Mouse (Mus musculus) hindbrain, embryonic 12.5 days (tissue): Measurements from ENCODE around the gene Syne1. TPM values are rescaled to one million over a fixed set of nuclear protein-coding genes. Genes with fewer than 3 reads are reported as not detected.

Experiments
- ATAC-seq: fragments of 200-750 bp; cut with Nextera tagmentation; 2 replicates; pipeline ENCODE4 v1.8.0; 2017; ENCODE audit warnings: moderate TSS enrichment; ENCODE audit not compliant: low FRiP score
- H3K27ac ChIP-seq: fragments of 300-500 bp; sonication (generic); 2 replicates; pipeline ENCODE4 v1.5.1; 2016; ENCODE audit warnings: mild to moderate bottlenecking
- H3K27me3 ChIP-seq: fragments of 300-500 bp; sonication (generic); 2 replicates; pipeline ENCODE4 v1.6.1; 2016; ENCODE audit warnings: mild to moderate bottlenecking
- H3K36me3 ChIP-seq: fragments of 300-500 bp; sonication (generic); 2 replicates; pipeline ENCODE4 v1.6.1; 2016; ENCODE audit warnings: mild to moderate bottlenecking
- H3K4me1 ChIP-seq: fragments of 300-500 bp; sonication (generic); 2 replicates; pipeline ENCODE4 v1.6.1; 2016
- H3K4me2 ChIP-seq: fragments of 300-500 bp; sonication (generic); replicated peaks from 2 replicates; pipeline ENCODE4 v1.6.1; 2016; ENCODE audit warnings: mild to moderate bottlenecking
- H3K4me3 ChIP-seq: fragments of 300-500 bp; sonication (generic); 2 replicates; pipeline ENCODE4 v1.5.1; 2016; ENCODE audit warnings: mild to moderate bottlenecking
- H3K9ac ChIP-seq: fragments of 300-500 bp; sonication (generic); 2 replicates; pipeline ENCODE4 v1.6.1; 2016; ENCODE audit warnings: mild to moderate bottlenecking, moderate library complexity
- H3K9me3 ChIP-seq: fragments of 300-500 bp; sonication (generic); replicated peaks from 2 replicates; pipeline ENCODE4 v1.6.1; 2016; ENCODE audit warnings: mild to moderate bottlenecking
- WGBS: fragments of 180-500 bp; shearing (Covaris S2); methylation state at CpG from one replicate; pipeline ENCODE4 v1.1.7; 2016; 5-methylcytosine and 5-hydroxymethylcytosine counted together
- polyA plus RNA-seq: library from polyadenylated mRNA; unstranded; fragments of >200 nt; fragmentation: Nextera tagmentation; extraction: Ambion mirVana; gene quantifications from 2 replicates; pipeline ENCODE4 v1.2.1, GENCODE M21; 2016

The Syne1 gene
- polyA plus RNA-seq, 1 experiment from 2014 or later = 7.0 TPM

DNA sequence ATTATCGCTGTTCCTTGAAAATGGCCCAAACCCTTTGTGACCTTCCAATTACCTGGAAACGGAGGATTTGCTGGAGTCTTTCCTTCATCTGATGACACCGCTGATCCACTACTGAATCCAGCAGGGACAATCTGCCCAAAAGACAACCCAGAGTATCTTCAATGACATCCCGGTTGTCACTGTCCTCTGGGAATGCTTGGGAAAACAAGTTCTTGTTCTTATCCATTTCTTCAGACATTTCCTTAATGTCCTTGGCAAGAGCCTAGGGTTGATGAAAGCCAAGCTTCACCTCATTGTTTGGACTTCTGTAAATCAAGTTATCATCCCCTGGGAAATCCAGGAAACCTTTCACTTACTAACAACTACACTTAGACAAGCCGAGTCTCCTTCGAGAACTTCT, 398.2 kb downstream of the Syne1 start:
- no peak overlapping the region for H3K27ac ChIP-seq
- ATAC-seq = no peak
- H3K27me3 ChIP-seq = no peaks in the 10 kb centered on the region
- 84% methylated on average over 6 of the region's 6 CpGs for WGBS
- H3K9me3 ChIP-seq = no peaks in the 10 kb centered on the region
- no peak overlapping the region for H3K4me3 ChIP-seq
- no peaks in the 10 kb centered on the region for H3K36me3 ChIP-seq
- no peak overlapping the region for H3K9ac ChIP-seq
- no peaks in the 10 kb centered on the region for H3K4me1 ChIP-seq
- H3K4me2 ChIP-seq = no peak overlapping the region

GRCm38 (mm10) chr10:5141471-5141870, 409.8 kb downstream of the Syne1 start:
- 0 out of 2 replicates have a peak, but pooled peaks cover 9% of the 10 kb centered on the region for H3K36me3 ChIP-seq
- no peak overlapping the region for H3K9ac ChIP-seq
- WGBS = 93% methylated on average over 5 of the region's 5 CpGs
- H3K4me1 ChIP-seq = no peaks in the 10 kb centered on the region
- ATAC-seq = no peak
- no peaks in the 10 kb centered on the region for H3K9me3 ChIP-seq
- no peak overlapping the region for H3K27ac ChIP-seq
- H3K4me3 ChIP-seq = no peak overlapping the region
- H3K27me3 ChIP-seq = no peaks in the 10 kb centered on the region
- H3K4me2 ChIP-seq = no peak overlapping the region

DNA sequence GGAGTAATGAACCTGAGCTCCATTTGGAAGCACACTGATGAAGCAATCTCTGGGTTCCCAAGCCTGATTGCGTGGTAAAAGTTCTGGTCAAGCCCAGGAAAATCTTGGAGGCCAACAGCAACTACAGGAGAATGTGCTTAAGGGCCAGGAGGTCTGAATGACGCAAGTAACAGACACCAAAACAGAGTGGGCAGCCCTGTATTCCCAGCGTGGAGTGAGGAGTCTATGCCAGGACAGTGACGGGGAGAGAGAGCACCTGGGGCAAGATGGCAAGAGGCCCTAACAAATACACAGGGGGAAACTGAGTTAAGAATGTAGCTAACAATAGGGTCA, 411.4 kb downstream of the Syne1 start:
- WGBS = 86% methylated on average over 4 of the region's 4 CpGs

GRCm38 (mm10) chr10:5139246-5139931, 411.9 kb downstream of the Syne1 start:
- WGBS = 92% methylated on average over 3 of the region's 3 CpGs
- H3K27ac ChIP-seq = no peak overlapping the region
- ATAC-seq = no peak
- H3K4me1 ChIP-seq = no peaks in the 10 kb centered on the region
- no peaks in the 10 kb centered on the region for H3K27me3 ChIP-seq
- H3K36me3 ChIP-seq = 0 out of 2 replicates have a peak, but pooled peaks cover 9% of the 10 kb centered on the region
- H3K9ac ChIP-seq = no peak overlapping the region
- H3K4me2 ChIP-seq = no peak overlapping the region
- H3K9me3 ChIP-seq = no peaks in the 10 kb centered on the region
- no peak overlapping the region for H3K4me3 ChIP-seq

More for the DNA sequence above, 411.4 kb downstream of the Syne1 start:
- Histone ChIP-seq H3K27me3 (no peaks in the 10 kb centered on the region), H3K4me3 (no peak overlapping the region), H3K4me1 (no peaks in the 10 kb centered on the region), H3K4me2 (no peak overlapping the region), H3K27ac (no peak overlapping the region), H3K9me3 (no peaks in the 10 kb centered on the region), H3K36me3 (0 out of 2 replicates have a peak, but pooled peaks cover 9% of the 10 kb centered on the region), H3K9ac (no peak overlapping the region)
- ATAC-seq = no peak

GRCm38 (mm10) chr10:5132050-5132449, 419.2 kb downstream of the Syne1 start:
- 88% methylated on average over 3 of the region's 3 CpGs for WGBS

DNA sequence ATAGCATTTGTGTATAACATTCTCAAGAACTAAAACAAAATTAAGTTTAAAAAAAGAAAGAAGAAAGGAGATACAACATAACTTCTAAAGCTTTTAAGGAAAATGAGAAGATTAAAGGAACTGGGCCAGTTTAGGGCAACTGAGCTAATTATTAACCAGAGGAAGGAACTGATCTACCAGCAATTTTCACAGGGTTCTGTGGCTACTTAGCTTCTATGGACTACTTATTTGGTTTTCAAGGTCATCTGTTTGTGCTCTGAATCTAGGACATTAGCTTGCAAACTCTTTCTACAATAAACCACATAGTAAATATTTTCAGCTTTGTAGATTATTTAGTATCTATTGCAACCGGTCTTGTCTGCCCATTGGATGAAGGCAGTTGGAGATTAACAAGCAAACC, 420.8 kb downstream of the Syne1 start:
- 93% methylated on average over 1 of the region's 1 CpGs for WGBS
- H3K4me3 ChIP-seq = no peak overlapping the region
- no peaks in the 10 kb centered on the region for H3K9me3 ChIP-seq
- H3K27ac ChIP-seq = no peak overlapping the region
- ATAC-seq = no peak
- no peak overlapping the region for H3K9ac ChIP-seq
- peaks cover 3% of the 10 kb centered on the region; the same call in 1 of the 2 replicates for H3K36me3 ChIP-seq
- no peaks in the 10 kb centered on the region for H3K27me3 ChIP-seq
- H3K4me2 ChIP-seq = no peak overlapping the region
- no peaks in the 10 kb centered on the region for H3K4me1 ChIP-seq

More at GRCm38 (mm10) chr10:5132050-5132449, 419.2 kb downstream of the Syne1 start:
- no peaks in the 10 kb centered on the region for H3K27me3 ChIP-seq
- peaks cover 3% of the 10 kb centered on the region; the same call in 1 of the 2 replicates for H3K36me3 ChIP-seq
- no peaks in the 10 kb centered on the region for H3K9me3 ChIP-seq
- no peak overlapping the region for H3K27ac ChIP-seq
- no peak for ATAC-seq
- H3K9ac ChIP-seq = no peak overlapping the region
- H3K4me2 ChIP-seq = no peak overlapping the region
- no peaks in the 10 kb centered on the region for H3K4me1 ChIP-seq
- no peak overlapping the region for H3K4me3 ChIP-seq

- Histone ChIP-seq H3K4me2 (no peak overlapping the region), H3K4me3 (no peak overlapping the region), H3K36me3 (peaks cover 8% of the 10 kb centered on the region), H3K9me3 (no peaks in the 10 kb centered on the region), H3K4me1 (no peaks in the 10 kb centered on the region), H3K27me3 (no peaks in the 10 kb centered on the region), H3K9ac (no peak overlapping the region), H3K27ac (no peak overlapping the region)
- 96% methylated on average over 7 of the region's 7 CpGs for WGBS
- no peak for ATAC-seq
Observed at GRCm38 (mm10) chr10:5124757-5125156, 426.5 kb downstream of the Syne1 start.

- H3K4me1 ChIP-seq = no peaks in the 10 kb centered on the region
- no peak for ATAC-seq
- no peak overlapping the region for H3K4me2 ChIP-seq
- H3K9ac ChIP-seq = no peak overlapping the region
- H3K9me3 ChIP-seq = no peaks in the 10 kb centered on the region; the same call in 1 of the 2 replicates
- WGBS = 90% methylated on average over 6 of the region's 6 CpGs
- H3K27me3 ChIP-seq = no peaks in the 10 kb centered on the region
- peaks cover 19% of the 10 kb centered on the region for H3K36me3 ChIP-seq
- H3K4me3 ChIP-seq = no peak overlapping the region
- no peak overlapping the region for H3K27ac ChIP-seq
Observed at GRCm38 (mm10) chr10:5116720-5117119, 434.6 kb downstream of the Syne1 start.

- Histone ChIP-seq H3K4me1 (no peaks in the 10 kb centered on the region), H3K4me3 (no peak overlapping the region), H3K9ac (no peak overlapping the region), H3K27me3 (no peaks in the 10 kb centered on the region), H3K4me2 (no peak overlapping the region), H3K9me3 (no peaks in the 10 kb centered on the region; the same call in 1 of the 2 replicates), H3K36me3 (peaks cover 19% of the 10 kb centered on the region), H3K27ac (no peak overlapping the region)
- no peak for ATAC-seq
- 87% methylated on average over 5 of the region's 5 CpGs for WGBS
Observed at GRCm38 (mm10) chr10:5116155-5116554, 435.1 kb downstream of the Syne1 start.

GRCm38 (mm10) chr10:5110773-5111172, 440.5 kb downstream of the Syne1 start:
- no peak overlapping the region for H3K4me2 ChIP-seq
- ATAC-seq = no peak
- peaks cover 31% of the 10 kb centered on the region for H3K36me3 ChIP-seq
- H3K9ac ChIP-seq = no peak overlapping the region
- no peaks in the 10 kb centered on the region for H3K27me3 ChIP-seq
- H3K4me1 ChIP-seq = no peaks in the 10 kb centered on the region
- H3K4me3 ChIP-seq = no peak overlapping the region
- H3K9me3 ChIP-seq = no peaks in the 10 kb centered on the region; the same call in 1 of the 2 replicates
- no peak overlapping the region for H3K27ac ChIP-seq
- 93% methylated on average over 5 of the region's 5 CpGs for WGBS

GRCm38 (mm10) chr10:5097754-5098137, 453.5 kb downstream of the Syne1 start:
- no peak for ATAC-seq
- Histone ChIP-seq H3K4me2 (no peak overlapping the region), H3K27me3 (no peaks in the 10 kb centered on the region), H3K27ac (no peak overlapping the region), H3K4me1 (no peaks in the 10 kb centered on the region), H3K4me3 (no peak overlapping the region), H3K9me3 (no peaks in the 10 kb centered on the region), H3K36me3 (no peaks in the 10 kb centered on the region), H3K9ac (no peak overlapping the region)
- WGBS = 70% methylated on average over 2 of the region's 2 CpGs

DNA sequence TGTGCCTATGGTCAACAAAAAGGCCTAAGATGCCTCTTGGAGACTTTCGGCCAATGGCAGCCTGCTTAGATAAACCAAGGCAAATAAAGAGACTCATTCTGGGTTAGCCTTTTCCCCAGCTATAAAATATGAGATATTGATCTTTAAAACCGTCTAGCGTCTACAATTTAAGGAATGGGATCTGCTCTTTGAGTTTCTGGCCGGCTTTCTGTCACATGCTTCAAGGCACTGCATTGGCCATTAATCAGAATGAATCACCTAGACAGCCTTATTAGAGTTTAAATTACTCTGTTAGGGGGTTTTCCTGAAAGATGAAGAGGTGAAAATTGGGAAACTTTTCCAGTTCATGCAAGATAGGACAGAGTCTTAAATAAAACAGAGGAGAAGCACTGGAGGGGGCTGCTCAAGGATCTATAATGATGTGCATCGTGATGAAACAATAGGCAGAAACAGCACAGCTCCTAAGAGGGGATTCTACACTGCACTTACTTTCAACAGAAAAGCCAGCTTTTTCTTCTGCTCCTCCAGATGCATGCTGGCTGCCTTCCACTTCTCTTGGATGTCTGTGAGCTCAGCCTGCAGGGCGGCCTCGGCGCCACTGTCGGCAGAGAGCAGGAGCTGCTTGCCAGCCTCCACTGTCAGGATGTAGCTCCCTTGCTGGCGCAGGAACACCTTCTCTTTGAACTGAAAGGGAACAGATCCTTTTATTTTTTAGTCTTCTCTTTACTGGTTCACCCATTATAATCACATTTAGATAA, 454.1 kb downstream of the Syne1 start:
- Histone ChIP-seq H3K4me3 (no peak overlapping the region), H3K27ac (no peak overlapping the region), H3K4me2 (no peak overlapping the region), H3K27me3 (no peaks in the 10 kb centered on the region), H3K9ac (no peak overlapping the region), H3K36me3 (no peaks in the 10 kb centered on the region), H3K4me1 (no peaks in the 10 kb centered on the region), H3K9me3 (no peaks in the 10 kb centered on the region)
- no peak for ATAC-seq
- WGBS = 89% methylated on average over 10 of the region's 10 CpGs

DNA sequence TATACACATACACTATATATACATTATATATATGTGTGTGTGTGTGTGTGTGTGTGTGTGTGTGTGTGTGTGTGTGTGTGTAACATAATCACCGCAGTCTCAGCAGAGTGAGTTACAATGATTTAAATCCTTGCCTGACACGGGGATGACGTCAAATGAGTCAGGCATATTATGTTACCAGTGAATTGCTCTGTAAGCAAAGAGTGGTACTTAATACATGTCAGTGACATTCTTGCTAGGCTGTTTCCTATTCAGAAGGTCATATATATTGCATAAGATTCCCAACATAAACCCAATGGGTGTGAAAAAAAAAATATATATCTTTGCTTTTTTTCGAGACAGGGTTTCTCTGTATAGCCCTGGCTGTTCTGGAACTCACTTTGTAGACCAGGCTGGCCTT, 462.1 kb downstream of the Syne1 start:
- WGBS = 83% methylated on average over 4 of the region's 4 CpGs
- Histone ChIP-seq H3K27ac (no peak overlapping the region), H3K36me3 (no peaks in the 10 kb centered on the region), H3K9me3 (no peaks in the 10 kb centered on the region), H3K4me1 (no peaks in the 10 kb centered on the region), H3K27me3 (no peaks in the 10 kb centered on the region), H3K9ac (no peak overlapping the region), H3K4me3 (no peak overlapping the region), H3K4me2 (no peak overlapping the region)
- no peak for ATAC-seq
